Mouse (Mus musculus): ENCODE measurements around the gene Gtf2a2. TPM values are rescaled to one million over a fixed set of nuclear protein-coding genes. Genes with fewer than 3 reads are reported as not detected.

Gene Gtf2a2
- polyA plus RNA-seq, 1 experiment from 2014 or later, result 264 TPM

DNA sequence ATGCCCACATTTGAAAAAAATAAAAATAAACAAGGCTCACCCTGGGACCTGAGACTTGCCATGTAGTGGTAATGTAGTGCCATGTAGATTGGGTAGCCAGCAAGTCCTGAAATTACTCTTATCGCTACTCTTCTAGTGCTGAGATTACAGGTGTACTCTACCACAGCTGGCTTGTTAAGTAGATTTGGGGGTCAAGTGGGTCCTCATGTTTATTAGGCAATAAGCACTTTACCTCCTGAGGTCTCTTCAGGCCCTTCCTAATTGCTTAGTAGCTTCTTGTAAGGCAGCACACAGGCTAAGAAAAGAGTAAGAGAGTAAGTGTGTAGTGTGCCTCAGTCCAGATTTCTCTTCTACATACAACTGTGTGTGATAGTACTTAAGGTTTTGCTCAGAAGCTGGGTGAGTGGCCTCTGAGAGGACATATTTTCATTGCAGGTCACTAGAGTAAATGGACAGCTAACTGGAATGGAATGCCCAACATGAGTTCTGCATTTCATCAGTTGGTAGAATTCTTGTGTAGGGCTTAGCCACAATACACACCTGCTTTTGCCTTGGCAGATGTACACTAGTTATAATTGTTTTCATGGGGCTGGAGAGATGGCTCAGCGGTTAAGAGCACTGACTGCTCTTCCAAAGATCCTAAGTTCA, 13.1 kb downstream of the Gtf2a2 start:
- no peak for ATAC-seq

DNA sequence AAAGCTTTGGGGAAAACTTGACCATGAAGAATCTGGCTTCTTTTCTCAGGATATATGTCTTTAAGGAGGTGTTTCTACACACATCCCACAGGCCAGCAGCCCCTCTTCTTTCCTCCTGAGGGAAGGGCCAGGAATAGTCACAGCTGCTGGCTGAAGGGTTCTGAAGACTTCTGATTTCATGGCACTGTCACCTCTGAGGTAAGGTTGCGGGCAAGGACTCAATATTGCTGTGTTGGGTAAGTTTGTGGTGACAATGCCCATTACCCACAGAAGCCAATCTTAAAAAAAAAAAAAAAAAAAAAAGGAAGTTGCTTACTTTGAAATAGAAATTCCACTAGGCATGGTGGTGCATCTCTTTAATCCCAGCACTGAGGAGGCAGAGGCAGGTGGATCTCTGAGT, 19.8 kb downstream of the Gtf2a2 start:
- Histone ChIP-seq H3K9me3 (replicated peaks; ENCODE audit: control insufficient read depth, low read length) (no peaks in the 10 kb centered on the region), H3K4me3 (ENCODE audit: low read depth, low read length) (no peak overlapping the region), H3K4me1 (ENCODE audit: control insufficient read depth, insufficient read depth, low read length) (no peaks in the 10 kb centered on the region), H3K9ac (ENCODE audit: low read length) (no peak overlapping the region), H3K4me2 (ENCODE audit: low read length) (no peak overlapping the region), H3K36me3 (ENCODE audit: control insufficient read depth, insufficient read depth, low read length) (no peaks in the 10 kb centered on the region), H3K27ac (ENCODE audit: low read depth, low read length) (no peak overlapping the region), H3K27me3 (replicated peaks; ENCODE audit: control insufficient read depth, insufficient read depth, low read length) (no peaks in the 10 kb centered on the region)
- ATAC-seq (no peak), DNase-seq (ENCODE audit: low spot score) (no peak)
- WGBS, result 84% methylated on average over 1 of the region's 1 CpGs

More for the DNA sequence above, 13.1 kb downstream of the Gtf2a2 start:
- H3K4me3 ChIP-seq (ENCODE audit: low read depth, low read length), result no peak overlapping the region
- no peak overlapping the region for H3K9ac ChIP-seq (ENCODE audit: low read length)
- H3K4me1 ChIP-seq (ENCODE audit: control insufficient read depth, insufficient read depth, low read length), result no peaks in the 10 kb centered on the region
- no peak overlapping the region for H3K4me2 ChIP-seq (ENCODE audit: low read length)
- H3K9me3 ChIP-seq (replicated peaks; ENCODE audit: control insufficient read depth, low read length), result no peaks in the 10 kb centered on the region
- H3K36me3 ChIP-seq (ENCODE audit: control insufficient read depth, insufficient read depth, low read length), result peaks cover 14% of the 10 kb centered on the region; the same call in 1 of the 2 replicates
- WGBS, result 90% methylated on average over 2 of the region's 2 CpGs
- no peak overlapping the region for H3K27ac ChIP-seq (ENCODE audit: low read depth, low read length)
- DNase-seq (ENCODE audit: low spot score), result no peak
- H3K27me3 ChIP-seq (replicated peaks; ENCODE audit: control insufficient read depth, insufficient read depth, low read length), result no peaks in the 10 kb centered on the region

DNA sequence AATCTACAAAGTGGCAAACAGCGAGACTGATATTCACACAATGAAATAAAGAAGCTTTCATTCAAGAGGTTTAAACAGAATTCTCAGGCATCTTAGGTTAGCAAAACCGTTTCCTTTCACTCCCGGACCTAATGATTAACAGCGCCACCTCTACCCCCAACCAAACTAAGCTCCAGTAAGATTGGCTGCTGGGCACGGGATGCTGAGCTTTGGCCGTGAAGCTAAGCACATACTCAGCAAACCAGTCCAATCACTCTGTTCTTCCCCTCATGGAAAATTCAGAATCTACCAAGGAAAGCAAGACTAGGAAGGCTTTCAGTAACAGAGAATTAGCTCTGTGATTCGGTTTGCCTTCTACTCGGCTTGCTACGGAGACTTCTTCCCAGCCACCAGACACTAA, 20.7 kb downstream of the Gtf2a2 start:
- ATAC-seq, result no peak
- no peak overlapping the region for H3K9ac ChIP-seq (ENCODE audit: low read length)
- DNase-seq (ENCODE audit: low spot score), result no peak
- H3K27me3 ChIP-seq (replicated peaks; ENCODE audit: control insufficient read depth, insufficient read depth, low read length), result no peaks in the 10 kb centered on the region
- WGBS, result 76% methylated on average over 9 of the region's 9 CpGs
- H3K9me3 ChIP-seq (replicated peaks; ENCODE audit: control insufficient read depth, low read length), result no peaks in the 10 kb centered on the region
- H3K4me1 ChIP-seq (ENCODE audit: control insufficient read depth, insufficient read depth, low read length), result no peaks in the 10 kb centered on the region
- no peak overlapping the region for H3K4me2 ChIP-seq (ENCODE audit: low read length)
- no peak overlapping the region for H3K27ac ChIP-seq (ENCODE audit: low read depth, low read length)
- H3K4me3 ChIP-seq (ENCODE audit: low read depth, low read length), result no peak overlapping the region
- no peaks in the 10 kb centered on the region for H3K36me3 ChIP-seq (ENCODE audit: control insufficient read depth, insufficient read depth, low read length)

DNA sequence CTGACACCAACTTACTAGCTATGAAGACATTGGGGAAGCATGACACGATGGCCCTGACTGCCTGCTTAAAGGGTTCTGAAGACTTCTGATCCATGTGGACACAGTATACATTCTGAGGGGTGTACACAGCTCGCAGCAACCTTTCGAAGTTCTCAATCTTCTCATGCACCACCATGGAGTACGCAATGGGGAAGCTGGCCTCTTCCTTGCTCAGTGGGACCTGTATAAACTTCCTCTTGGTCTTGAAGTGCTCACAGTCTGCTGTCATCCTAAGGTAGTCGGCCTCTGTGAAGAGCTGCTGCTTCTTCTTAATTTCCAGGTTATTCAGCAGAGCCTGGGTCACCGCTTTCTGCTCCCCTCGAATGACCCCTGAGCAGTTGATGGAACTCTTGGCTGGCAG, 22.4 kb downstream of the Gtf2a2 start:
- no peak overlapping the region for H3K4me2 ChIP-seq (ENCODE audit: low read length)
- no peaks in the 10 kb centered on the region for H3K4me1 ChIP-seq (ENCODE audit: control insufficient read depth, insufficient read depth, low read length)
- H3K4me3 ChIP-seq (ENCODE audit: low read depth, low read length), result no peak overlapping the region
- ATAC-seq, result no peak
- H3K36me3 ChIP-seq (ENCODE audit: control insufficient read depth, insufficient read depth, low read length), result no peaks in the 10 kb centered on the region
- H3K9ac ChIP-seq (ENCODE audit: low read length), result no peak overlapping the region
- no peak for DNase-seq (ENCODE audit: low spot score)
- H3K9me3 ChIP-seq (replicated peaks; ENCODE audit: control insufficient read depth, low read length), result no peaks in the 10 kb centered on the region
- WGBS, result 88% methylated on average over 7 of the region's 7 CpGs
- no peak overlapping the region for H3K27ac ChIP-seq (ENCODE audit: low read depth, low read length)
- no peaks in the 10 kb centered on the region for H3K27me3 ChIP-seq (replicated peaks; ENCODE audit: control insufficient read depth, insufficient read depth, low read length)

DNA sequence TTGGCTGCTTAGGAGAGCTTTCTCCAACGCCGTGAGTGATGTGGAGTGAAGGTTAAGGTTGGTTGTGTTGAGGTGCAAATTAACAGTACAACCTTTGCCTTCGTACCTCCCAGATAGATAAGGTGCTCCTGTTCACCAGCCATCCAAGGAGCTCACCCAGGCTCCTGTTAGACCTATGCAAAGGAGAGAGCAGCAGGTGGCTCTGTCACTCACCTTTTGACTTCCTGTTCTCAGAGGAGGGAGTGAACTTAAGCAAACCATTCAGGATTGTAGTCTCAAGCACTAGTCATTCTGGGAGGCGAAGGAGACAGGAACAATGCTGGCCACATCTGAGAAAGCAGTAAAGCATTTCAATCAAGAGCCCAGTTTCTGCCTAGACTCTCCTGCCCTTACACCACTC, 24.3 kb downstream of the Gtf2a2 start:
- Histone ChIP-seq H3K4me1 (ENCODE audit: control insufficient read depth, insufficient read depth, low read length) (no peaks in the 10 kb centered on the region), H3K4me3 (ENCODE audit: low read depth, low read length) (no peak overlapping the region), H3K4me2 (ENCODE audit: low read length) (no peak overlapping the region), H3K36me3 (ENCODE audit: control insufficient read depth, insufficient read depth, low read length) (no peaks in the 10 kb centered on the region), H3K27ac (ENCODE audit: low read depth, low read length) (no peak overlapping the region), H3K9ac (ENCODE audit: low read length) (no peak overlapping the region), H3K27me3 (replicated peaks; ENCODE audit: control insufficient read depth, insufficient read depth, low read length) (no peaks in the 10 kb centered on the region), H3K9me3 (replicated peaks; ENCODE audit: control insufficient read depth, low read length) (no peaks in the 10 kb centered on the region)
- WGBS, result 83% methylated on average over 4 of the region's 4 CpGs
- DNase-seq (ENCODE audit: low spot score), result no peak
- no peak for ATAC-seq

DNA sequence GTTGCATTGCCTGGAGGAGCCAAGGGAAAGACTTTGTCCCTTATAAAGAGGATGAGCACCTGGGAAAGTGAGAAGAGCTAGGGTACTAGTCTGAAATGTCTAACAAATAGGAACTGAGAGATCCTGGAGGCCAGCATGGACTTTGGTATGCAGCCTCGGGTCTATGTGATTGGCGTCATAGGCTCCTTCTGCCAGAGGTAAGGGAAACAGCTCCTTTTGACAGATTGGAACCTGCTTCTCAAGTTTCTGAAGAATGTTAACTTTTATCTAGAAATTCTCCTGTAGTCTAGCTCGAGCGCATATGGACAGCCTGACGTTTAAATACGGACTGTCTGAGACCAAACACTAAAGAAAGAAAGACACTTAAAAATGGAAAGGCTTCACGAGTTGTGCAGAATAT, 25.6 kb downstream of the Gtf2a2 start, which contains the start of gene Gcnt3:
Gene Gcnt3 (minus strand): TSS at position 101 of the 400 bp plus-strand sequence.
- H3K4me1 ChIP-seq (ENCODE audit: control insufficient read depth, insufficient read depth, low read length), result no peaks in the 10 kb centered on the region
- no peak within 1 kb of the TSS for H3K4me3 ChIP-seq (ENCODE audit: low read depth, low read length)
- H3K27me3 ChIP-seq (replicated peaks; ENCODE audit: control insufficient read depth, insufficient read depth, low read length), result no peaks in the 10 kb centered on the region
- H3K9ac ChIP-seq (ENCODE audit: low read length), result no peak within 1 kb of the TSS
- H3K4me2 ChIP-seq (ENCODE audit: low read length), result no peak within 1 kb of the TSS
- ATAC-seq (no peak), DNase-seq (ENCODE audit: low spot score) (no peak)
- no peaks in the 10 kb centered on the region for H3K36me3 ChIP-seq (ENCODE audit: control insufficient read depth, insufficient read depth, low read length)
- H3K9me3 ChIP-seq (replicated peaks; ENCODE audit: control insufficient read depth, low read length), result no peaks in the 10 kb centered on the region
- 93% methylated on average over 7 of the region's 7 CpGs for WGBS
- H3K27ac ChIP-seq (ENCODE audit: low read depth, low read length), result no peak within 1 kb of the TSS

DNA sequence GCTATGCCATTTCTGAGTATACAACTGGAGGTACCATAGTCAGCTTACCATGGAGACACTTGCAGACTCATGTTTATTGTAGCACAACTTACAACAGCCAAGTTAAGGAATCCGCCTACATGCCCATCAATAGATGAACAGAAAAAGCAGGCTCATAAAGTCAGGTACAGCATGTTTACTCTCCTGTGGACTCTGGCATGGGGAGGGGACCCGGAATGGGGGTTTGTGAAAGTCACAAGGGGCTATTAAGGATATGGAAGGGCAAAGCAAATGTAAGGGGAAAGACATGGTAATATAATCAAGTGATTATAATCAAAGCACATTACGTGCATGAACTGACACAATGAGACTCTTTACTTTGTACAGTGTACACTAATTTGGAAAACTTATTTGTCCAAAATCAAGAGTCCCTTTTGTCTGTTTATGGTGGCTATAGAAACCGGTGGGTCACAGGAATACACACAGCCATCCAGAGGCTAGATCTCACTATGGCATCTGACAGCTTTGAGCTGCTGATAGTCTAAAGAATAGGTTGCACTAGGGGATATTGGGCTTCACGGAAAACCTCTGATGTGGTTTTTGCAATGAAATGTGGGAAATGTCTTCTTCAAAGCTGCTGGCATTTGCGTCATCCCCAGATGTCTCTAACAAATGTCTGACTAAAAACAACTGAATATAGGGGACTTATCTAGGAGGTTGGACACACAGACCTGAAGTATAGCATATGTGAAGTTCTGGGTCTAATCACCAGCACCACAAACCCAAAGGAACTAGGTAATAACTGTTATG, 27.4 kb downstream of the Gtf2a2 start:
- H3K4me3 ChIP-seq (ENCODE audit: low read depth, low read length), result no peak overlapping the region
- H3K27me3 ChIP-seq (replicated peaks; ENCODE audit: control insufficient read depth, insufficient read depth, low read length), result no peaks in the 10 kb centered on the region
- no peaks in the 10 kb centered on the region for H3K4me1 ChIP-seq (ENCODE audit: control insufficient read depth, insufficient read depth, low read length)
- no peaks in the 10 kb centered on the region for H3K9me3 ChIP-seq (replicated peaks; ENCODE audit: control insufficient read depth, low read length)
- H3K4me2 ChIP-seq (ENCODE audit: low read length), result no peak overlapping the region
- H3K9ac ChIP-seq (ENCODE audit: low read length), result no peak overlapping the region
- 80% methylated on average over 6 of the region's 6 CpGs for WGBS
- DNase-seq (ENCODE audit: low spot score) (no peak), ATAC-seq (no peak)
- H3K36me3 ChIP-seq (ENCODE audit: control insufficient read depth, insufficient read depth, low read length), result no peaks in the 10 kb centered on the region
- no peak overlapping the region for H3K27ac ChIP-seq (ENCODE audit: low read depth, low read length)

DNA sequence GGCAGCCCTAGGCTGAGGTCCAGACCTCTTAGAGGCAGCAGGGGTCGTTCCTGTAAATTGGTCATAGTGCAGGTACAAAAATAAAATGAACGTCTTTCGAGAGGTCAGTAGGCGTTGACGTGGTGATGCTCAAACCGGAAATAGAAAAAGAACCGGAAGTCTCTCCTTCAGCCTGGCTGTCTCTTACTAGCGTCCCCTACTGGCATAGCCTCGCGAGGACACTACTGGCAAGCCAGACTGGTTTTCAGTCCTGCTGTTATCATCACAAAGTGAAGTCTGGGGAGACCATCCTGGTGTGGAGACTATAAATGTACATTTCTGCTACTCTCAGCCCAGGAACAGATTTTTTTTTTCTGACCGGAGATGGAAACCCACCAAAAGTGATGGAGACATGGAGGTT, 28.2 kb downstream of the Gtf2a2 start:
- no peaks in the 10 kb centered on the region for H3K4me1 ChIP-seq (ENCODE audit: control insufficient read depth, insufficient read depth, low read length)
- no peak overlapping the region for H3K4me3 ChIP-seq (ENCODE audit: low read depth, low read length)
- no peak overlapping the region for H3K4me2 ChIP-seq (ENCODE audit: low read length)
- no peaks in the 10 kb centered on the region for H3K27me3 ChIP-seq (replicated peaks; ENCODE audit: control insufficient read depth, insufficient read depth, low read length)
- DNase-seq (ENCODE audit: low spot score) (no peak), ATAC-seq (no peak)
- no peaks in the 10 kb centered on the region for H3K36me3 ChIP-seq (ENCODE audit: control insufficient read depth, insufficient read depth, low read length)
- no peak overlapping the region for H3K9ac ChIP-seq (ENCODE audit: low read length)
- H3K27ac ChIP-seq (ENCODE audit: low read depth, low read length), result no peak overlapping the region
- WGBS, result 83% methylated on average over 11 of the region's 11 CpGs
- no peaks in the 10 kb centered on the region for H3K9me3 ChIP-seq (replicated peaks; ENCODE audit: control insufficient read depth, low read length)

DNA sequence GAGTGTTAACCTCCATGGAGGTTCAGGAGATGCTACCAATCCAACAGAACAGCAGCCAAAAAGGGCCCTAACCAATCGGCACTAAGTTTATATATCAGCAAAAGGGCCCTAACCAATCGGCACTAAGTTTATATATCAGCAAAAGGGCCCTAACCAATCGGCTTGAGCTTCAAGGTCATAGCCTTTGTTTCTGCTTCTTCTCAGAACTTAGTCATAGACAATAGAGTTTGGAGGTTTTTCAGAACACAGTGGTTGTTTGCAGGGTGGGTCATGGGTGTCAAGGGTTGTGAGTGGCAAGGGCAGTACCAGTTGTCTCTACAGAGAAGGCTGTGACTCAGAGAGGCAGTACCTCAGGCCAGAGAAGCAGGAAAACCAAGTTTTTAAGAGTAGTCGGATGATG, 29.8 kb downstream of the Gtf2a2 start:
- DNase-seq (ENCODE audit: low spot score) (no peak), ATAC-seq (no peak)
- no peaks in the 10 kb centered on the region for H3K27me3 ChIP-seq (replicated peaks; ENCODE audit: control insufficient read depth, insufficient read depth, low read length)
- H3K27ac ChIP-seq (ENCODE audit: low read depth, low read length), result no peak overlapping the region
- WGBS, result 93% methylated on average over 4 of the region's 4 CpGs
- H3K9me3 ChIP-seq (replicated peaks; ENCODE audit: control insufficient read depth, low read length), result no peaks in the 10 kb centered on the region
- H3K4me1 ChIP-seq (ENCODE audit: control insufficient read depth, insufficient read depth, low read length), result no peaks in the 10 kb centered on the region
- no peak overlapping the region for H3K4me2 ChIP-seq (ENCODE audit: low read length)
- no peak overlapping the region for H3K4me3 ChIP-seq (ENCODE audit: low read depth, low read length)
- H3K9ac ChIP-seq (ENCODE audit: low read length), result no peak overlapping the region
- no peaks in the 10 kb centered on the region for H3K36me3 ChIP-seq (ENCODE audit: control insufficient read depth, insufficient read depth, low read length)
